Mouse (Mus musculus): ENCODE measurements at regions not wholly inside any gene's neighbourhood (a gene's known extent, or its start where the extent isn't known, plus 50 kb on each side); places are given as distances from the start of the nearest gene placed in this dataset.

DNA sequence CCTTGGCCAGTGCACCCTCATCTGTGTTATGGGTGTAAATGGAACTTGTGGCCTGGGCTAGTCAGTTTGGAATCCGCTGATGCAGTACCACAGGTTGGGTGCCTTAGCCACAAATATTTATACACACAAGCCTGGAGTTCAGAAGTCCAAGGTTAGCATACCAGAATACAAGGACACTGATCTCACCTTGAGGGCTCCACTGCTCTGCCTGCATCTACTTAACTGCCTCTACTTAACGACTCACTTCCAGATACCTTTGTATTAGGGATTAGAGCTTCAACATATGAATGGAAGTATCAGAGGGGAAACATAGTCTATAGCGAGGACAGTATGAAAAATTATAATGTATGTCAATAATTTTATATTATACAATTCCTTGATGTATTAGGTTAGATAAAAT lies 57.5 kb downstream of the Tmem174 start:
- no peak for DNase-seq (ENCODE audit: low spot score in 2 of 2)

GRCm38 (mm10) chr13:98578426-98579066 lies 58.7 kb downstream of the Tmem174 start:
- no peak for DNase-seq (ENCODE audit: low spot score in 2 of 2)

- DNase-seq (ENCODE audit: low spot score in 2 of 2) = no peak
These were observed 61.1 kb downstream of the Tmem174 start for GRCm38 (mm10) chr13:98576061-98576460.

- no peak for DNase-seq (ENCODE audit: low spot score in 2 of 2)
These were observed 63.2 kb downstream of the Tmem174 start for GRCm38 (mm10) chr13:98574057-98574323.

GRCm38 (mm10) chr13:98573261-98574056 lies 63.8 kb downstream of the Tmem174 start:
- DNase-seq (ENCODE audit: low spot score in 2 of 2) = peak in 1 of 2 experiments; percentile 21

DNA sequence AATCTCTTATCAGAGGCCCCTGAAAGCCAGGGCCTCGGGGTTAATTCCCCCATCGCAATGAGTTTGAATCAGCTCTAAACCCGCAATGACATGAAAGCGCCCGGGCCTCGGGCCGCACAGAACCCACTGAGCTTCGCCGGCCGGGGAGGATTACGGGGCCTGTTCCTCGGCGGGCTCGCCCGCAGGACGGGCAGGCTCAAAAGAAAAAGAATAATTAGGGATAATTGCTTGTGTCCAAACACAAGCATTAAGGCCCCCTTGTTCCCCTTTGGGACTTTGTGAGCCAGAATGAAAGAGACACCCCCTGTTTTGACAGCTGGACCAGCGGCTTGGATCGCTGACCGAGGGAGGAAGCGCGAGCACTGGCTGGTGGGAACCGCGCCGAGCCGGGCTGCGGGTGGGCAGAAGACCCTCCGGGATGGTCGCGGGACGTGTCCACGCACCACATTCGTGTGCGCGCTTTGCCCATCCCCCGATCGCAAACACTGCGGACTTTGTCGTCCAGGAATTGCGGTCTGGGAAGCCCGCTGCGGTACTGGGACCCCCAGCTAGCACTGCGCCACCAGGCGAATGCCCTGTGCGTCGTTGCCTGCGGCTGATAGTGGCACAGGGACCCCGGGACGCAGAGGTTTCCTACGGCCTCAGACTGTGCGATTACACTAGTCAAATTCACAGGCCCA lies 64.5 kb downstream of the Tmem174 start:
- DNase-seq (ENCODE audit: low spot score in 2 of 2) = no peak

DNA sequence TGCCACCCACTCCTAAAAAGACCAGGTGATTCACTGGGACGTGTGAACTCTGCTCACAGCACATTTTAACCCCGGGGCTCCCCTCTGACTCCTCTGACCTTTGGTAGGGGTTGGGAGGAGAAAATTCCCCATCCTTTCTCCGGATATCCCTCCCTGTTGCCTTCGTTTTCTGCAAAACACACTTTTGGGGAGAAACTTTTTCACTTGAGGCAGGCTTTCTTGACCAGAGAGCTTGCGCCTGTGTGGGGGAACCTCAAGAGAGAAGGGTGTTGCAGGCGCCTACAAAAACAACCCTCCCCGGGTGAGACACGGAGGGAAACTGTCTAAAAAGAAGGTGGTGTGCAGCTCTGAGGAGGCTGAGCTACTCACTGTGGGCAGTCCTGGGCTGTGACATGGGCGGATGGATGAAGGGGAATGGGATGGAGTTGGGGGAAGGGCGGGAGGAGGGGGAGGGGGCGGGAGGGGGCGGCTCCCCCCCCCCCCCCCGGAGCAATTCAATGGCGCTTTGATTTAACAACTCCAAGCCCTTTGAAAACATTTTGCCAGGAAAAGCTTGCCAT lies 65.1 kb downstream of the Tmem174 start:
- DNase-seq (ENCODE audit: low spot score in 2 of 2) = no peak

GRCm38 (mm10) chr13:98571051-98571450 lies 66.2 kb downstream of the Tmem174 start:
- no peak for DNase-seq (ENCODE audit: low spot score in 2 of 2)

GRCm38 (mm10) chr13:98555693-98556092 lies 63.9 kb upstream of the Gm10320 start:
- no peak for DNase-seq (ENCODE audit: low spot score in 2 of 2)

DNA sequence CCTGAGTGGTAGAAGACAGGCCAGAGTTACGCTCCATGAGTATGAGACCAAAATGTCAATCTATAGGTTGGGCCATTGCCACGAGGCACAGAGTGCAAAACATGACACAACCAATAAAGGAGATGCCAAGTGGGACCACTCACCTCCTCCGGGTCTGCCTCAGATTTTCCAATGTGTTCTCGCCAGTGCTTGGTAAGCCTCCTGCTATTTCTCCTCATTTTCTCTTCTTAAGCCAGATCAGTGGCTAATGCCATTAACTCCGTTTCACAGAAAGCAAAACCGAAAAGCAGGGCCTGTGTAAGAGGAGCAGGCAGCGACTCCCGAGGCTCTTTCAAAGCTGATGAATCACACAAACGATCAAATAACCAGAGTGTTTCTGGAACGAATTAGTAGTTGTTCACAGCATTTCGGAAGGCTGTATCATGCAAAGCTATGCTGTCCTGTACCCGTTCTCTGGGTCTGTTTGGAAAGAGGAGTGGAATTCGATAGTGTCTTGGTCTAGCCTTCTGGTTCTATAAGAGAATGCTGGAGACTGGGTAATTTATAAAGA lies 59.7 kb upstream of the Gm10320 start:
- DNase-seq (ENCODE audit: low spot score in 2 of 2) = no peak

- DNase-seq (ENCODE audit: low spot score in 2 of 2) = no peak
These were observed 55.4 kb upstream of the Gm10320 start for GRCm38 (mm10) chr13:98547223-98547622.

GRCm38 (mm10) chr13:98546116-98546515 lies 54.3 kb upstream of the Gm10320 start:
- peak in 1 of 2 experiments; percentile 33 for DNase-seq (ENCODE audit: low spot score in 2 of 2)

DNA sequence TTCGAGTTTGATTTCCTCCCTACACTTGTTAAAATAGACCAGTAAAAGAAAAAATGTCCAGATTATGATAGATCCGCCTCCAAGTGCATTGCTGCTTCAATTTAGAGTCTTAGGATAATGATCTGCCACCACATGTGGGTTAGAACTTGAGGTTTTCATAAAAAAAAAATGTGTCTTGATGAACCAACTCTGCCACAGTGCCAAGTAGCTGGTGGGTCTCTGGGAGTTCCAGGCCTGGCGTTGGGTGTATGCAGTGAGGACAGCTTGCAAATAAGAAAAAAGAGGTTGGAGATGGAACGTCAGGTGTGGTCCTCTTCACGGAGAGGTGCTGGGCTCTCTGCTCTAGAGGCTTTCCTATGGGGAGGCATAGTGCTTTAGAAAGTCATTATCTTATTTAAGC lies 53.6 kb upstream of the Gm10320 start:
- DNase-seq (ENCODE audit: low spot score in 2 of 2) = no peak

GRCm38 (mm10) chr13:98544051-98544450 lies 52.2 kb upstream of the Gm10320 start:
- no peak for DNase-seq (ENCODE audit: low spot score in 2 of 2)

Small RNA genes lying in the stretch of these regions (microRNA-seq; reads per million reads assigned to microRNA genes)
- 0 reads per million in 2 experiments for gene Gm22698

All from layer of hippocampus, adult 18-20 months (tissue).